8 mouse cellular contexts compared by ENCODE assay signal in genomic region chr1:195232658-195233057, GRCm38 (mm10). TPM values are rescaled to one million over a fixed set of nuclear protein-coding genes. Genes with fewer than 3 reads are reported as not detected.
DNase-seq lines count a peak whose midpoint lies in the region; ATAC-seq lines count a peak whose summit lies in the region.

No protein-coding gene starts in this region.

- no peaks in the 10 kb centered on the region for H3K4me1 ChIP-seq in forebrain, embryonic 14.5 days (ENCODE audit: control insufficient read depth, insufficient read depth, low read length)
- no peaks in the 10 kb centered on the region for H3K4me1 ChIP-seq in intestine, embryonic 15.5 days (replicated peaks)
- H3K4me1 ChIP-seq in midbrain, embryonic 13.5 days (replicated peaks): no peaks in the 10 kb centered on the region
- no peaks in the 10 kb centered on the region for H3K4me1 ChIP-seq in stomach, embryonic 15.5 days

- no peaks in the 10 kb centered on the region for H3K36me3 ChIP-seq in forebrain, embryonic 14.5 days (ENCODE audit: control insufficient read depth, insufficient read depth, low read length)
- no peaks in the 10 kb centered on the region for H3K36me3 ChIP-seq in intestine, embryonic 15.5 days
- no peaks in the 10 kb centered on the region for H3K36me3 ChIP-seq in midbrain, embryonic 13.5 days
- no peaks in the 10 kb centered on the region for H3K36me3 ChIP-seq in stomach, embryonic 15.5 days

- no peak overlapping the region for H3K27ac ChIP-seq in forebrain, embryonic 14.5 days (ENCODE audit: low read depth, low read length)
- no peak overlapping the region for H3K27ac ChIP-seq in intestine, embryonic 15.5 days
- no peak overlapping the region for H3K27ac ChIP-seq in midbrain, embryonic 13.5 days
- H3K27ac ChIP-seq in stomach, embryonic 15.5 days: no peak overlapping the region

- H3K9me3 ChIP-seq in forebrain, embryonic 14.5 days (replicated peaks; ENCODE audit: control insufficient read depth, low read length): no peaks in the 10 kb centered on the region
- no peaks in the 10 kb centered on the region for H3K9me3 ChIP-seq in intestine, embryonic 15.5 days
- H3K9me3 ChIP-seq in midbrain, embryonic 13.5 days: no peaks in the 10 kb centered on the region
- H3K9me3 ChIP-seq in stomach, embryonic 15.5 days: no peaks in the 10 kb centered on the region

- H3K4me2 ChIP-seq in forebrain, embryonic 14.5 days (ENCODE audit: low read length): no peak overlapping the region
- no peak overlapping the region for H3K4me2 ChIP-seq in intestine, embryonic 15.5 days (replicated peaks)
- H3K4me2 ChIP-seq in midbrain, embryonic 13.5 days (replicated peaks): no peak overlapping the region
- no peak overlapping the region for H3K4me2 ChIP-seq in stomach, embryonic 15.5 days

- H3K9ac ChIP-seq in forebrain, embryonic 14.5 days (ENCODE audit: low read length): no peak overlapping the region
- no peak overlapping the region for H3K9ac ChIP-seq in intestine, embryonic 15.5 days
- no peak overlapping the region for H3K9ac ChIP-seq in midbrain, embryonic 13.5 days (replicated peaks)
- H3K9ac ChIP-seq in stomach, embryonic 15.5 days: no peak overlapping the region

- no peaks in the 10 kb centered on the region for H3K27me3 ChIP-seq in forebrain, embryonic 14.5 days (replicated peaks; ENCODE audit: control insufficient read depth, insufficient read depth, low read length)
- H3K27me3 ChIP-seq in intestine, embryonic 15.5 days (replicated peaks): no peaks in the 10 kb centered on the region
- no peaks in the 10 kb centered on the region for H3K27me3 ChIP-seq in midbrain, embryonic 13.5 days
- H3K27me3 ChIP-seq in stomach, embryonic 15.5 days (replicated peaks): no peaks in the 10 kb centered on the region

- peak; percentile 24 for DNase-seq in urinary bladder, postnatal 25 days (ENCODE audit: low spot score)
- no peak for DNase-seq in urinary bladder, adult 2 months (ENCODE audit: low spot score)
- DNase-seq in cerebellum, adult 11 months: peak; percentile 14
- DNase-seq in forebrain, embryonic 14.5 days (ENCODE audit: low spot score): peak; percentile 61
- DNase-seq in left cerebral cortex, postnatal 14 days (ENCODE audit: low spot score in 2 of 2): peak; percentile 67 to 69

- ATAC-seq in forebrain, embryonic 14.5 days: peak; percentile 65; the same call in 1 of the 2 replicates
- peak; percentile 62 for ATAC-seq in intestine, embryonic 15.5 days
- peak; percentile 65 for ATAC-seq in midbrain, embryonic 13.5 days
- 0 out of 2 replicates have a peak, but pooled peaks have one; percentile 43 for ATAC-seq in stomach, embryonic 15.5 days (ENCODE audit: insufficient read depth, low FRiP score, low read depth)

- no peak overlapping the region for H3K4me3 ChIP-seq in forebrain, embryonic 14.5 days (ENCODE audit: low read depth, low read length)
- H3K4me3 ChIP-seq in intestine, embryonic 15.5 days (replicated peaks): no peak overlapping the region
- H3K4me3 ChIP-seq in midbrain, embryonic 13.5 days (replicated peaks): no peak overlapping the region
- no peak overlapping the region for H3K4me3 ChIP-seq in stomach, embryonic 15.5 days (replicated peaks)

- intact Hi-C loops in left cerebral cortex, postnatal 14 days (cut with DNase I): no loop called here

RNA-seq across cellular contexts. Expression of gene Cr2, which starts 56.1 kb away (rescaled TPM):
- polyA plus RNA-seq in urinary bladder, adult 2 months (2012; rRNA removed): 0.29 and 0.31 TPM in 2 replicates
- 0.27 and 0.38 TPM in 2 replicates for polyA plus RNA-seq in forebrain, embryonic 14.5 days (2014; fragmentation: Nextera tagmentation; extraction: Ambion mirVana)
- 0.05 and 0.14 TPM in 2 replicates for polyA plus RNA-seq in intestine, embryonic 15.5 days (2015; fragmentation: Nextera tagmentation; extraction: Ambion mirVana)
- 1 to 10 TPM in 1 of 2 experiments, under 1 TPM in 1; 0.22 to 1.6 TPM for total RNA-seq in left cerebral cortex, postnatal 14 days (2021)
- polyA plus RNA-seq in midbrain, embryonic 13.5 days (2015; fragmentation: Nextera tagmentation; extraction: Ambion mirVana): 0.50 and 0.58 TPM in 2 replicates
- polyA plus RNA-seq in stomach, embryonic 15.5 days (2015; fragmentation: Nextera tagmentation; extraction: Ambion mirVana): 0.13 and 0.34 TPM in 2 replicates
